Mouse (Mus musculus): ENCODE results near the gene Uba2. TPM values are rescaled to one million over a fixed set of nuclear protein-coding genes. Genes with fewer than 3 reads are reported as not detected.

The Uba2 gene
- total and polyA plus RNA-seq, 3 experiments, result 19.5 to 32.9 (median 29.9) TPM

DNA sequence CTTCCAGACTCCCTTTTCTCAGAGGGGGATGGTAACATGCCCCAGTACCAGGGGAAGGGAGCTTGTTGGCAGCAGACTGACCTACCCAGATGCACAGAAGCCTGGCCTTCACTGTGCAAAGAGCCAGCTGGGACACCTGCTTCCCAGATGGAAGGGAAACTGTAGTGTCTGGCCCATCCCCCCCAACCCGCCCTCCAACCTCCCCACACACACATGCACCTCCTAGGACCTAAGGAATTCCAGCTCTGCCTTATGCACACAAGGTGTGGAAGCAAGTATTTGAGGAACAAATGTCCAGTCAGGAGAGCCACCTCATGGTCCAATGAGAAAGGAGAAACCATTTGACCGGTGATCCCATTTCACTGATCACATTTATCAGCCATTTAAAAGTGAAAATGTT is 35.1 kb downstream of the Uba2 start:
- Histone ChIP-seq H3K4me3 (no peak overlapping the region), H3K9ac (ENCODE audit: low read depth, low read length) (no peak overlapping the region), H3K27ac (no peak overlapping the region; the same call in 1 of the 2 replicates), H3K4me1 (ENCODE audit: control insufficient read depth, insufficient read depth, low read length) (peaks cover 6% of the 10 kb centered on the region; the same call in 1 of the 2 replicates), H3K36me3 (ENCODE audit: control insufficient read depth, insufficient read depth, low read length) (no peaks in the 10 kb centered on the region), H3K27me3 (ENCODE audit: control insufficient read depth, insufficient read depth, low read length) (no peaks in the 10 kb centered on the region), H3K79me2 (replicated peaks; ENCODE audit: control insufficient read depth, insufficient read depth, low read length) (no peaks in the 10 kb centered on the region)
- TF ChIP-seq POLR2A (IDR thresholded peaks at IDR 0.05; ENCODE audit: insufficient read depth, low read depth, low read length) (no peak), EP300 (IDR thresholded peaks at IDR 0.05; ENCODE audit: insufficient read depth, low read depth, low read length) (no peak), CTCF (IDR thresholded peaks at IDR 0.05) (no peak)
- WGBS, result 93% methylated on average over 2 of the region's 2 CpGs
- no peak for DNase-seq
- intact Hi-C loops (cut with DNase I), result loop anchor here (2.0 kb wide), 1 partner anchor 32 kb away; no protein-coding TSS in a partner anchor

DNA sequence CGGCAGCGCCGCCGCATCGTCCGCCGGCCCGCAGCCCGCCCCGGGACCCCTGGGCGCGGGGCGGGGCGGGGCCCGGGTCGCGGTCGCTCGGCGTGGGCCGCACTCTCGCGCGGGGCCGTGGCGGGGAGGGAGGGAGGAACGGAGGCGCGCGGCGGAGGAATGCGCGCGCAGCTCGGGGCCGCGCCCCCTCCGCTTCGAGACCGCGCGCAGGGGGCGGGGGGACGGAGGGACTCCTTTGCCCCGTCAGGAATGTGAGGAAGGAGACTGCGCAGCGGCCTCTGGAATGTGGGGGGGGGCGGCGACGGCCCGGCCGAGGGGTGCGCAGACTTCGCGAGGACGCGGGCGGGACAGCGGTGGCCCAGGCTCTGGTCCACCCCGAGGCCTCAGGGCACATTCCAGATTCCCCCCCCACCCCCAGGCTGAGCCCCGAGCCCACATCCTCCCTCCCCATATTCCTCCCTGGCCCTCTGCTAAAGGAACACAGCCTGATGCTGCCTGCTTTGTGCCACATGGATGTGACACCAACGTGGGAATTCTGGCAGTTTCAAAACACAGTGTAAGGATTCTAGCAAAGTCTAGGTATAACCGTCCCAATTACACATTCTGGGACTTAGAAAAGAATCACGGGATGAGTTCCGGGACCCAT is 36.2 kb downstream of the Uba2 start, which contains the start of gene Wtip:
Wtip (minus strand) TSS at position 152 of the 646 bp plus-strand sequence.
- H3K9ac ChIP-seq (ENCODE audit: low read depth, low read length), result peak within 1 kb of the TSS; percentile 95
- no peaks in the 10 kb centered on the region for H3K36me3 ChIP-seq (ENCODE audit: control insufficient read depth, insufficient read depth, low read length)
- H3K27ac ChIP-seq, result peak within 1 kb of the TSS; percentile 77
- intact Hi-C loops (cut with DNase I), result no loop called here
- TF ChIP-seq POLR2A (IDR thresholded peaks at IDR 0.05; ENCODE audit: insufficient read depth, low read depth, low read length) (no peak), CTCF (IDR thresholded peaks at IDR 0.05) (no peak), EP300 (IDR thresholded peaks at IDR 0.05; ENCODE audit: insufficient read depth, low read depth, low read length) (no peak)
- H3K27me3 ChIP-seq (ENCODE audit: control insufficient read depth, insufficient read depth, low read length), result no peaks in the 10 kb centered on the region
- no peaks in the 10 kb centered on the region for H3K79me2 ChIP-seq (replicated peaks; ENCODE audit: control insufficient read depth, insufficient read depth, low read length)
- peak; percentile 83 to 86 for DNase-seq
- H3K4me3 ChIP-seq, result peak within 1 kb of the TSS; percentile 58
- 3% methylated on average over 65 of the region's 65 CpGs for WGBS
- H3K4me1 ChIP-seq (ENCODE audit: control insufficient read depth, insufficient read depth, low read length), result peaks cover 6% of the 10 kb centered on the region; the same call in 1 of the 2 replicates

DNA sequence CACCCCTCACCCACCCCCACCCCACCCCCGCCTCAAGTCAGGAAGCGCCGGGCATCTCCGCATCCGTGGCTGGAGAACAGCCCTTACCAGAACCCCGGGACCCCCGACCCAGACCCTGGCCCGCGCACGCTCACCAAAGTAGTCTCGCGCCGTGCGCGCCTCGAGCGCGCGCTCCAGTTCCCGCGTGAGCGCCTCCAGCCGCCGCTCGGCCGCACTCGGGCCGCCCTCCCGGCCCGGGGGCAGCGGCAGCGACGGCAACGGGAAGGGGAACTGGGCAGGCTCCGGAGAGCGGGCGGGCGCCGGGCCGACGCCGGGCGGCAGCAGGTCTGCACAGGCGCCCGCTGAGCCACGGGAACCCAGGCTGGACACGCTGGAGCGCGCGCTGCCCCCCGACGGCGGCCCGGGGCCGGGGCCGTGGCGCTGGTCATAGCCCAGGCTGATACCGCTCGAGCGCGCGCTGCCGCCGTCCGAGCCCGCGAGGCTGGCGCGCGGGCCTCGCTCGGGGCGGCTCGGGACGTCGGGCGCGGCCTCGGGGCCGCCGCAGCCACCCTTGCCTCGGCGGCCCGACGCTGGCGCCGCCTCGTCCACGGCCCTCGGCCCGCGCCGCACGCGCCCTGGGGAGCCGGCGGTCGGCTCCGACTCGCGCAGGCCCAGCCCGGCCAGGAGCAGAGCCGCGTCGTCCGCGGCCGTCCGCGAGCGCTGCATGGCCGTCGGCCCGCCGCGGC is 36.9 kb downstream of the Uba2 start:
- Histone ChIP-seq H3K9ac (ENCODE audit: low read depth, low read length) (peak overlapping the region; percentile 95), H3K27me3 (ENCODE audit: control insufficient read depth, insufficient read depth, low read length) (no peaks in the 10 kb centered on the region), H3K36me3 (ENCODE audit: control insufficient read depth, insufficient read depth, low read length) (no peaks in the 10 kb centered on the region), H3K4me1 (ENCODE audit: control insufficient read depth, insufficient read depth, low read length) (peaks cover 6% of the 10 kb centered on the region; the same call in 1 of the 2 replicates), H3K4me3 (peak overlapping the region; percentile 52), H3K27ac (peak overlapping the region; percentile 64), H3K79me2 (replicated peaks; ENCODE audit: control insufficient read depth, insufficient read depth, low read length) (no peaks in the 10 kb centered on the region)
- no peak for TF ChIP-seq CTCF (IDR thresholded peaks at IDR 0.05)
- TF ChIP-seq POLR2A (IDR thresholded peaks at IDR 0.05; ENCODE audit: insufficient read depth, low read depth, low read length), result no peak
- no peak for TF ChIP-seq EP300 (IDR thresholded peaks at IDR 0.05; ENCODE audit: insufficient read depth, low read depth, low read length)
- intact Hi-C loops (cut with DNase I), result no loop called here
- DNase-seq, result peak; percentile 58 to 61
- 11% methylated on average over 110 of the region's 116 CpGs for WGBS

DNA sequence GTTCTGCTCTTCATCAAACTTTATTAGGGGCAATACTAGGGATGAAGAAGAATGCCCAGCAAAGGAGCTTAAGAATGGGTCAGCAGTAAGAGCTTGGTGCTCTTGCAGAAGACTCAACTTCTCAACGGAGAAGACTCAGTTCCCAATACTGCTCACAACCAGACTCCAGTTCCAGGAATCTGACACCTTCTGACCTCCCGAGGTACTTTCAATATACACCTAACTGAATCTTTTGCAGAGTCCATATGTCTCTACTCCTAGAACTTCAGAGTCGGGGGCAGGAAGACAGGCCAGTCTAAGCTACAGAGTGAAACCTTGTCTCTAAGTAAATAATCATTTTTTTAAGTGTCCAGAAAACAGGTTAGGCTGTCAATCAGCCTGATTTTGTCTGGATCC is 37.4 kb downstream of the Uba2 start:
- WGBS, result 15% methylated on average over 3 of the region's 3 CpGs
- TF ChIP-seq EP300 (IDR thresholded peaks at IDR 0.05; ENCODE audit: insufficient read depth, low read depth, low read length) (no peak), POLR2A (IDR thresholded peaks at IDR 0.05; ENCODE audit: insufficient read depth, low read depth, low read length) (no peak), CTCF (IDR thresholded peaks at IDR 0.05) (no peak)
- peak overlapping the region; percentile 64 for H3K27ac ChIP-seq
- no peak for DNase-seq
- H3K27me3 ChIP-seq (ENCODE audit: control insufficient read depth, insufficient read depth, low read length), result no peaks in the 10 kb centered on the region
- intact Hi-C loops (cut with DNase I), result no loop called here
- H3K36me3 ChIP-seq (ENCODE audit: control insufficient read depth, insufficient read depth, low read length), result no peaks in the 10 kb centered on the region
- peak overlapping the region; percentile 52 for H3K4me3 ChIP-seq
- H3K4me1 ChIP-seq (ENCODE audit: control insufficient read depth, insufficient read depth, low read length), result peaks cover 6% of the 10 kb centered on the region; the same call in 1 of the 2 replicates
- H3K79me2 ChIP-seq (replicated peaks; ENCODE audit: control insufficient read depth, insufficient read depth, low read length), result no peaks in the 10 kb centered on the region
- H3K9ac ChIP-seq (ENCODE audit: low read depth, low read length), result peak overlapping the region; percentile 22

DNA sequence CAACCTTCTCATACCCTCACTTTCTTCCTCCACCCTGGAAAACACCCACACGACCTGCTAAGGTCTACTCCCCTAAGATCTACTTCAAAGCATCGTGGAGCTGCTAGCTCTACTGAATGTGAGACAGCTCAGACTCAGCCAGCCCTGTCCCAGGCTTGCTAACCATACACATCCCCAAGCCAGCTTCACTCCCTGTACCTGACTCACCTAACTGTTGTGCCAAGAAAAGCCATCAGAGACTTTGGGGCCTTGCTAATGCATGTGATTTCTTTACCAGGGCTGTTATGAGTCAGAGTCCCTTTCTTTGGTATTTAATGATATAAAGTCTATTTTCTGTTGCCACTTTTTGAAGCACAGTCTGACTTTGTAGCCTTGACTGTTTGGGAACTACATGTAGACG is 38.3 kb downstream of the Uba2 start:
- intact Hi-C loops (cut with DNase I), result no loop called here
- no peak overlapping the region for H3K9ac ChIP-seq (ENCODE audit: low read depth, low read length)
- no peak overlapping the region for H3K4me3 ChIP-seq
- H3K27ac ChIP-seq, result peak overlapping the region; percentile 64
- H3K36me3 ChIP-seq (ENCODE audit: control insufficient read depth, insufficient read depth, low read length), result no peaks in the 10 kb centered on the region
- WGBS, result 62% methylated on average over 3 of the region's 3 CpGs
- peaks cover 6% of the 10 kb centered on the region; the same call in 1 of the 2 replicates for H3K4me1 ChIP-seq (ENCODE audit: control insufficient read depth, insufficient read depth, low read length)
- H3K79me2 ChIP-seq (replicated peaks; ENCODE audit: control insufficient read depth, insufficient read depth, low read length), result no peaks in the 10 kb centered on the region
- H3K27me3 ChIP-seq (ENCODE audit: control insufficient read depth, insufficient read depth, low read length), result no peaks in the 10 kb centered on the region
- TF ChIP-seq EP300 (IDR thresholded peaks at IDR 0.05; ENCODE audit: insufficient read depth, low read depth, low read length) (no peak), CTCF (IDR thresholded peaks at IDR 0.05) (no peak), POLR2A (IDR thresholded peaks at IDR 0.05; ENCODE audit: insufficient read depth, low read depth, low read length) (no peak)
- no peak for DNase-seq

DNA sequence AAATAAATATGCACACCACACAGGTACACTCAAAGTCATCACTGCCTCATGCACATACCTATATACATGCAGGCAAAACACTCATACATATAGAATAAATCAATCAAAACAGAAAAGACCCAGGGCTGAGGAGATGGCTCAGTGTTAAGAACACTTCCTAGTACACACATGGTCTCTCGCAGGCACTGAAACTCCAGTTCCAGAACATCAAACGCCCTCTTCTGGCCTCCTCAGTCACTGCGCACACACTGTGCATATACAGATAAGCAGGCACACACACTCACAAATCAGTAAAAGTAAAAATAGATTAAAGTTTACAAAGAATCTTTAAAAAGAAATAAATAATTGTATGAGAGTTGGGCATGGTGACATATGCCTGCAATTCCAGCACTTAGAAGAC is 43.1 kb downstream of the Uba2 start:
- H3K4me1 ChIP-seq (ENCODE audit: control insufficient read depth, insufficient read depth, low read length), result peaks cover 5% of the 10 kb centered on the region; the same call in 1 of the 2 replicates
- no peak overlapping the region for H3K9ac ChIP-seq (ENCODE audit: low read depth, low read length)
- H3K36me3 ChIP-seq (ENCODE audit: control insufficient read depth, insufficient read depth, low read length), result no peaks in the 10 kb centered on the region
- 81% methylated on average over 3 of the region's 3 CpGs for WGBS
- no peaks in the 10 kb centered on the region for H3K27me3 ChIP-seq (ENCODE audit: control insufficient read depth, insufficient read depth, low read length)
- H3K4me3 ChIP-seq, result no peak overlapping the region
- DNase-seq, result no peak
- no peak overlapping the region for H3K27ac ChIP-seq
- no peaks in the 10 kb centered on the region for H3K79me2 ChIP-seq (replicated peaks; ENCODE audit: control insufficient read depth, insufficient read depth, low read length)
- intact Hi-C loops (cut with DNase I), result no loop called here
- TF ChIP-seq EP300 (IDR thresholded peaks at IDR 0.05; ENCODE audit: insufficient read depth, low read depth, low read length) (no peak), CTCF (IDR thresholded peaks at IDR 0.05) (no peak), POLR2A (IDR thresholded peaks at IDR 0.05; ENCODE audit: insufficient read depth, low read depth, low read length) (no peak)
